Mouse (Mus musculus) lung, postnatal 4 days (tissue): ENCODE measurements at regions not wholly inside any gene's neighbourhood (a gene's known extent, or its start where the extent isn't known, plus 50 kb on each side); places are given as distances from the start of the nearest gene placed in this dataset.
A peak's percentile ranks its signal among the peaks of the same experiment; 100 is the strongest.

Experiments
- DNase-seq, 2 experiments: peaks; one replicate each; pipeline ENCODE4 v3.0.0; 2021

DNA sequence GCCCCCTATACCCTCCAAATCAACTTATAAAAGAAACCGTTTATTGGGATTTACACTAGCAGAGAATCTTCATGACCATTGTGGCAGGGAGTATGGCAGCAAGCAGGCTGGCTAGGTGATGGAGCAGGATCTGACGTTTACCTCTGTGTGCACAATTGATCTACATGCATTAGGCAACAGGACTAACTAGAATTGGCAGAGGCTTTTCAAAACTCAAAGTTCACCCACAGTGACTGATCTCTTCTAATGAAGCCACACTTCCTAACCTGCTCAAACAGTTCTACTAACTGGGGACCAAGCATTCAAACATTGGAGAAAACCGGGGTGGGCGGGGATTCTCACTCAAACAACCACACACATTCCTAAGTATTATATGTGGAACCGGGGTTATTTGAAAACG is 1382.9 kb upstream of the Tenm2 start:
- no peak for DNase-seq

GRCm38 (mm10) chr11:38600971-38601370 is 1365.2 kb upstream of the Tenm2 start:
- DNase-seq: no peak

GRCm38 (mm10) chr11:38568515-38568914 is 1332.8 kb upstream of the Tenm2 start:
- DNase-seq: no peak

GRCm38 (mm10) chr11:38543893-38544292 is 1308.1 kb upstream of the Tenm2 start:
- DNase-seq: no peak

- no peak for DNase-seq
Observed at GRCm38 (mm10) chr11:38540097-38540496, 1304.3 kb upstream of the Tenm2 start.

- DNase-seq: no peak
Observed at GRCm38 (mm10) chr11:38532282-38532681, 1296.5 kb upstream of the Tenm2 start.

DNA sequence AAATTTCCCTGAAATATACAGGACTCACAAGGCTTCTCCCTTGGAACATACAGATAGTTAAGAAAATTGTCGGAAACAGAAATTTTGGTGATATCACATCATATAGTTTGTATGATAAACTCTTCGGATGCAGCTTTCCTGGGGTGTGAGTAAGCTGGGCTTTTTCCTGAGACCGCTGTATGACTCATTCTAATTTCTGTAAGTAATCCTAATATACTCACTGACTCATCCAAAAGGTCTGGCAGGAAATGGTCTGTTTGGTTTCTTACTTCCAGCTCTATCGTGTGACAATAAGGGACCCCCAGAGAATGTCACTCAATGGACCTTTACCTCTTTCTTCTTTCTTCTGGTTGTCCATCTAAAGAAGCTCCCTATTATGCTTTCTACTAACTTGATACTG is 1273.9 kb upstream of the Tenm2 start:
- DNase-seq: no peak

- no peak for DNase-seq
Observed at GRCm38 (mm10) chr11:38464239-38464596, 1228.5 kb upstream of the Tenm2 start.

GRCm38 (mm10) chr11:38463568-38464238 is 1227.9 kb upstream of the Tenm2 start:
- DNase-seq: peak in 1 of 2 experiments; percentile 19

DNA sequence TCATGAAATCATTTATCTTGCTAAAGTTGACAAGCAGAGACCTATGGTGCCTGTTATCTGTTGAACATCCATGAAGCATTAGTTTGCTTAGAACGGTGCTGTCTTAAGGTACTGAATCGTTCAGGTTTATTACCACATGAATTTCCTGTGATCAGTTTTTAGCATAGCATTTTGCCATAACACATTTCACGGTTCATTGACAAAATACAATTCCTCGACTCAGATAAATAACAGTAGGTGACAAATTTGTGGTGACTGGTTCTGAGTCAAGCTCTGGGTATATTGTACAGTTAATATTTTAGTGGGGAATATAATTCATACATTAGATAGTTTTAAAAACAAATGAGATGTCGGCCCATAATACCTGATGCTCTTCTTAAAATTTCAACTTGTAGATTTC is 1207.5 kb upstream of the Tenm2 start:
- no peak for DNase-seq

GRCm38 (mm10) chr11:38410302-38410701 is 1174.5 kb upstream of the Tenm2 start:
- no peak for DNase-seq

- no peak for DNase-seq
Observed at GRCm38 (mm10) chr11:38397771-38398170, 1162.0 kb upstream of the Tenm2 start.

- no peak for DNase-seq
Observed at GRCm38 (mm10) chr11:38386958-38387357, 1151.2 kb upstream of the Tenm2 start.

DNA sequence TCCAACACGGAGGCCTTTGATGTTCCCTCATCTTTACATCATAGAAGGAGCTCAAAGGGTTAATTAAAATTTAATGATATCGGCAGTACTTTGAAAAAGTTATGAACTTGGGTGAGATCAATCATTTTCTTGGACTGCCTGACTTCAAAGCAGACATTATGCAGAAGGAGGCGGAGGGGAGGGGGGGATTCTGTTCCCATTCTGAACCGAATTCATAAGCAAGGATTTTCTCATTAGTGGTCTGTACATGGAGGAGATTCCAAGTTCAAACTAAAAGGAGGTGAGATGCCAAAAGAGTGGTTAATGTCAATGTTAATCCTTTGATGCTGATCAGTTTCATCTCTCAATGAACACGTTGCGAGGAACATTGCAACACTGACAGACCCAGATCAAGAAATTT is 1110.7 kb upstream of the Tenm2 start:
- no peak for DNase-seq

- no peak for DNase-seq
Observed at GRCm38 (mm10) chr11:38335411-38335810, 1099.6 kb upstream of the Tenm2 start.

DNA sequence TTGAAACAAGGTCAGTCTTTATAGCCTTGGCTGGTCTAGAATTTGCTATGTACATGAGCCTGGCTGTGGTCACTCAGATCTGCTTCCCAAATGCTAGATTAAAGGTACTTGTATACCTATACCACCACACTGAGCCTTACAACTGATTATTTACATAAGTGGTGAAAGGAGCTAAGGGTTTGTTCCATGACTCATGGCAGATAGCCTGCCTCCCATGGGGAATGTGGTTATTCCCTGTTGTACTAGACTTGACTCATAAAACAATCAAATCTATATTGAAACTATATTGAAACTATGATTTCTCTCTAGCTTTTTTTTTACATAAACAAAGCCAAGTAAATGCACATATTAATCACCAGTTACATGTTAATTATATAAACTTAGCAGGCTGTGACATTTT is 1061.9 kb upstream of the Tenm2 start:
- no peak for DNase-seq

GRCm38 (mm10) chr11:38291289-38291688 is 1055.5 kb upstream of the Tenm2 start:
- no peak for DNase-seq

GRCm38 (mm10) chr11:38280961-38281360 is 1045.2 kb upstream of the Tenm2 start:
- DNase-seq: no peak
